Mouse (Mus musculus) mouse trophoblast stem cell (cell line): ENCODE measurements at regions not wholly inside any gene's neighbourhood (a gene's known extent, or its start where the extent isn't known, plus 50 kb on each side); places are given as distances from the start of the nearest gene placed in this dataset.

ENCODE experiments used
- in situ Hi-C, 2 experiments: fragments of 300-500 bp; cut with MseI, MboI; formaldehyde crosslinking; loops; 2 replicates in 1 of 2; 3 replicates in 1 of 2; pipeline ENCODE4 v1.15.1; 2025

DNA sequence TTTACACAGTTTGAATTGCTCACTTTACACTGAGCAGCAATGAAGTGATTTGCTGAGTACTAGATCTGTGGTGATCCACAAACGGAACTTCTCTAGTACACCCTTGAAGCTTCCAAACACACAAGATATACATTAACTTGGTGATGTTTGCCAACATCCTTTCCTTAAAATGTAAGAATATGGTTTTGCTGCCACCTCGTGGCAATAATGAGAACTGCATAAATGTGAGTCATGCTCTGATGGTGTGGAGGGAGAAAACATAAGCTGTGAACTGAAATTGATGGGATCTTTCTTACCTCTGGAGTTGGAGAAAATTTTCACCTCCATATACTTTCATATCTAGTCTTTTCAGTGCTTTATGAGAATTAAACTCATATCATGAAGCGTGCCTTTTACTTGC lies 51.6 kb downstream of the Bex3 start:
- in situ Hi-C loops: loop anchor here in 1 of 2 experiments (5.0 to 25.0 kb wide), 2 partner anchors 124 to 284 kb away; partner anchors contain the start of gene Arxes1

GRCm38 (mm10) chrX:136365809-136366208 lies 95.8 kb downstream of the Bex3 start:
- in situ Hi-C loops: loop anchor here in 1 of 2 experiments (10.0 kb wide), 1 partner anchor 61 kb away; no protein-coding TSS in a partner anchor
